Mouse (Mus musculus): ENCODE measurements around the gene Pacsin3.

- TF ChIP-seq CTCF (IDR thresholded peaks at IDR 0.05; ENCODE audit: borderline replicate concordance, extremely low read depth, insufficient read depth, insufficient read length) (no peak), POLR2A (IDR thresholded peaks at IDR 0.05; ENCODE audit: borderline replicate concordance, extremely low read depth, insufficient read depth, insufficient read length, poor library complexity, severe bottlenecking) (no peak)
These were observed 32.1 kb upstream of the Pacsin3 start for GRCm38 (mm10) chr2:91223614-91224013.
